Mouse (Mus musculus): Measurements from ENCODE around the gene Gm34653.

GRCm38 (mm10) chr2:34784085-34784484 lies 48.7 kb upstream of the Gm34653 start:
- TF ChIP-seq POLR2A (IDR thresholded peaks at IDR 0.05; ENCODE audit: borderline replicate concordance, low read depth, low read length) (no peak), CTCF (IDR thresholded peaks at IDR 0.05; ENCODE audit: low read depth, low read length) (peak; percentile 62)

Data from bone marrow macrophage, adult 2 months (primary cell).